Mouse (Mus musculus) stomach, embryonic 15.5 days (tissue): ENCODE data around the gene Csf1. TPM values are rescaled to one million over a fixed set of nuclear protein-coding genes. Genes with fewer than 3 reads are reported as not detected.
"Not testable (repeated sequence)": the region's sequence is repeated elsewhere in the genome, so short reads cannot be mapped to it uniquely, and the experiment has no call there.

Source experiments
- ATAC-seq: fragments of 200-750 bp; cut with Nextera tagmentation; 2 replicates; pipeline ENCODE4 v1.8.0; 2017; ENCODE audit warnings: low read depth, moderate number of reproducible peaks, moderate TSS enrichment; ENCODE audit not compliant: insufficient read depth, low FRiP score
- H3K27ac ChIP-seq: fragments of 300-500 bp; sonication (generic); 2 replicates; pipeline ENCODE4 v1.5.1; 2015; ENCODE audit warnings: mild to moderate bottlenecking, inconsistent platforms
- H3K27me3 ChIP-seq: fragments of 300-500 bp; sonication (generic); replicated peaks from 2 replicates; pipeline ENCODE4 v1.6.1; 2015; ENCODE audit warnings: inconsistent platforms
- H3K36me3 ChIP-seq: fragments of 300-500 bp; sonication (generic); 2 replicates; pipeline ENCODE4 v1.6.1; 2015; ENCODE audit warnings: inconsistent platforms
- H3K4me1 ChIP-seq: fragments of 300-500 bp; sonication (generic); 2 replicates; pipeline ENCODE4 v1.6.1; 2015; ENCODE audit warnings: inconsistent platforms
- H3K4me2 ChIP-seq: fragments of 300-500 bp; sonication (generic); 2 replicates; pipeline ENCODE4 v1.6.1; 2015; ENCODE audit warnings: mild to moderate bottlenecking, inconsistent platforms
- H3K4me3 ChIP-seq: fragments of 300-500 bp; sonication (generic); replicated peaks from 2 replicates; pipeline ENCODE4 v1.5.1; 2015; ENCODE audit warnings: inconsistent platforms
- H3K9ac ChIP-seq: fragments of 300-500 bp; sonication (generic); 2 replicates; pipeline ENCODE4 v1.6.1; 2015; ENCODE audit warnings: inconsistent platforms
- H3K9me3 ChIP-seq: fragments of 300-500 bp; sonication (generic); 2 replicates; pipeline ENCODE4 v1.6.1; 2016; ENCODE audit warnings: inconsistent platforms
- WGBS: fragments of 180-500 bp; shearing (Covaris S2); methylation state at CpG from one replicate; pipeline ENCODE4 v1.1.7; 2015; 5-methylcytosine and 5-hydroxymethylcytosine counted together
- polyA plus RNA-seq: library from polyadenylated mRNA; unstranded; fragments of >200 nt; fragmentation: Nextera tagmentation; extraction: Ambion mirVana; gene quantifications from 2 replicates; pipeline ENCODE4 v1.2.1, GENCODE M21; 2015

The Csf1 gene
- polyA plus RNA-seq, 1 experiment from 2014 or later: 14.7 TPM

DNA sequence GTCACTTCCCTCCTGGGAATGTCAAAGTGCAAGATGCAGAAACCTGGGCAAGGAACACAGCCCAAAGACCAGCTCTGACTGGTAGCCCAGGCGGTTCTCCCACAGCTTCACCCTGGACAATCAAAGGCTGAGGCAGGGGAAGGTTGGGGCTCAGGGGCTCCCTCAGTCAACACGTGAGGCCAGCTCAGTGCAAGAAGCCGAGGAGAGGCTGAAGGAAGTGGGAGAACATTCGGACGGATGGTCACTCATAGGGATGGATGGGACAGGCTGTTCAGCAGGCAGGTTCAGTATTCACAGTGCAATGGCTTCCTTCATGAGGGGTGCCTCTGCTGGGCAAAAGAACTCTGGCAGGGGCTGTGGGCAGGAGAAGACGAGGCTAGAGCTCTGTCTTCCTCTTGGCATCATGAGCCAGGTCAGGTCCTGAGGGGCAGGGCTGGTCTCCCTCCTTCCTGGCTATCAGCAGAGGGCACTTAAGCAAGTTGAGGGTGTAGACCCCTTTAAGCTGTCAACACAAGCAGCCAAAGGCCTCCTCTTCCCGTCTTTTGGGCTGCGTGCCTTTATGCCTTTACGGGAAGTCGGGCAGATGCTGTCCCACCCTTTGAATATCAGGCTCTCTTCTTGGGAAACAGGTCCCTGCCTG, 18.1 kb downstream of the Csf1 start:
- no peak for ATAC-seq
- Histone ChIP-seq H3K36me3 (0 out of 2 replicates have a peak, but pooled peaks cover 6% of the 10 kb centered on the region), H3K9me3 (no peaks in the 10 kb centered on the region), H3K4me1 (peaks cover 33% of the 10 kb centered on the region), H3K9ac (no peak overlapping the region), H3K27me3 (no peaks in the 10 kb centered on the region), H3K27ac (peak overlapping the region; percentile 82; the same call in 1 of the 2 replicates), H3K4me3 (no peak overlapping the region), H3K4me2 (no peak overlapping the region)
- WGBS: 78% methylated on average over 10 of the region's 10 CpGs

DNA sequence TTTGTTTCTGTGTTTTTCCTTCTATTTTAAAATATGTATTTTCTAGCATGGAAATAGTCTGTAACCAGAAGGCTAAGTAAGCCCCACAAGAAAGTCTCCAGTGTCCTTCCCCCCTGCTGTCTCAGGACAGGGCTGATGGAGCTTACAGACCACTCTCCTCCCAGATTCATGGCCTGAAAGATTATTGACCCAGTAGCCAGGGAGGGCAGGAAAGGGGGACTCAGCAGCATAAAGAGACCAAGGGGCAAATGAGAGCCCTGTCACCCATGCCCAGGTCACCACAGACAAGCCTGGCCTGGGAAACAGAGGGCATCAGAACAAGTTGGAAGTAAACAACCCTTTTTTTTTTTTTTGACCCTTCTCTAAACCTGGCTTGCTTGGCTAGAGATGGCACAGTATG, 18.9 kb downstream of the Csf1 start:
- Histone ChIP-seq H3K9me3 (no peaks in the 10 kb centered on the region), H3K4me2 (no peak overlapping the region), H3K27ac (peak overlapping the region; percentile 82), H3K4me3 (no peak overlapping the region), H3K4me1 (peaks cover 33% of the 10 kb centered on the region), H3K9ac (no peak overlapping the region), H3K27me3 (no peaks in the 10 kb centered on the region), H3K36me3 (0 out of 2 replicates have a peak, but pooled peaks cover 6% of the 10 kb centered on the region)
- no peak for ATAC-seq

DNA sequence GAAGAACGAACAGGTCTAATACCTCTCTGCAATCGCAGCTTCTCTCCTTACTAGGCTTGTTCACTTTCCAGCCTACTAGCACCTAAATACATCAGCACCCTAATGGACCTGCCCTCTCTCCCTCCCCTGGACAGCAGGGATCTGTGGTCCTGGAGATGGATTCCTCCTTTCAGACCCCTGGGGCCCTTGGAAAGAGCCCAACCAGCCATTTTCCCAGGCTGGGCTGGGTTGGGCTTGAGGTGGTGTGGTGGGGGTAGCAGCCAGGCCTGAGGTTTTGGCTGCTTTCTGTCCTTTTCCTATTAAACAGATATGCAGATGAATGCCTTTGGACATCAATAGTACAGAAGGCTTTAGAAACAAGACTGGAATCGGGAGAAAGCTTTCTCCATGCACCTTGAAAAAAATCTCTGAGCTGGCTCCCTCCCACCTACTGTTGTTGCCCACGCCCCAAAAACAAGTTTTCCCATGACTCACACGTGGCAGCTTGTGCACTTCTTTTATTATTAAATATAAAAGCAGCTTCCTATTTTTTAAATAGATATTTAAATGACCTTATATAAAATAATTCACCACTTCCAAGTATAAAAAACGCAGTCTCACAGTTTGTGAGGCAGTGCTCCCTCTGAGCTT, 19.6 kb downstream of the Csf1 start:
- H3K9me3 ChIP-seq: no peaks in the 10 kb centered on the region
- H3K4me3 ChIP-seq: no peak overlapping the region
- peak; percentile 88 for ATAC-seq
- H3K27me3 ChIP-seq: no peaks in the 10 kb centered on the region
- H3K4me2 ChIP-seq: no peak overlapping the region
- 8% methylated on average over 6 of the region's 6 CpGs for WGBS
- H3K36me3 ChIP-seq: 0 out of 2 replicates have a peak, but pooled peaks cover 6% of the 10 kb centered on the region
- peak overlapping the region; percentile 82 for H3K27ac ChIP-seq
- H3K9ac ChIP-seq: no peak overlapping the region
- H3K4me1 ChIP-seq: peaks cover 33% of the 10 kb centered on the region

DNA sequence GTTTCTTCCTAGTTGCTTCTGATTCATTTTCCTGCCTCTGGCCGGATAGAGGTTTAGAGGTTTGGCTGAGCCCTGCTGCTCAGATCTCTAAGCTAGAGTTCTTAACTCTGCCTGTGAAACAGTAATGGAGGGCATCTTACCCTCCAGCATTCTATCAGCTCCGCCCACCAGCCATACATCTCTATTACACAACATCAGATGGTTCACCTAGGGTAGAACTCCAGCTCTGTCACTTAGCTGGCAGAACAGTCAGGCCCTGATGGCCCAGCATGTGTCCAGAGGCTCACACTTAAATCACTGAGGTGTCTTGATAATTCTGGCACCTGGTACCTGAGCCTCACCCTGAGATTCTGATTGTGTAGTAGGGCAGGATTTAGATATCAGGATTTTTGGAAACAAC, 20.3 kb downstream of the Csf1 start:
- H3K9ac ChIP-seq: no peak overlapping the region
- 66% methylated on average over 2 of the region's 2 CpGs for WGBS
- H3K4me1 ChIP-seq: peaks cover 33% of the 10 kb centered on the region

DNA sequence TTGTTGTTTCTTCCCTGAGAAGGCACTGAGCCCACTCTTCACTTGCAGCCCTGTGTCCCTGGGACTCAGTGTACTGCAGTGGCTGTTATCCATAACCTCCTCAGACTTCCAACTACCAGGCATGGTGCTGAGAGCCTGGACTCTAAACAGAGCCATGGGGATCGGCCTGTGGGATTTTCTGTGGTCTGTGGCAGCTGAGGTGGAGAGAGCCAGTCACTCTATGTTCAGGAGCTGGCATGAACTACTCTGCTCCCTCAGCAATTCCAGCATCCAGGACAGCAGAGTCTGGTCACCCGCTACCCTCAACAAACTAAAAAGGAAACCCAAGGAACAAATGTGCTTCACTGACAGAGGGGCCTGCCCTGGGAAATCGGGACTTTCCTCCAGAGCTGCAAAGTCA, 20.8 kb downstream of the Csf1 start:
- H3K9ac ChIP-seq: no peak overlapping the region
- H3K4me3 ChIP-seq: no peak overlapping the region
- no peak for ATAC-seq
- H3K9me3 ChIP-seq: no peaks in the 10 kb centered on the region
- H3K27me3 ChIP-seq: no peaks in the 10 kb centered on the region
- H3K4me2 ChIP-seq: no peak overlapping the region
- H3K4me1 ChIP-seq: peaks cover 33% of the 10 kb centered on the region
- 0 out of 2 replicates have a peak, but pooled peaks cover 3% of the 10 kb centered on the region for H3K36me3 ChIP-seq
- 63% methylated on average over 3 of the region's 3 CpGs for WGBS
- peak overlapping the region; percentile 82; the same call in 1 of the 2 replicates for H3K27ac ChIP-seq

More for the DNA sequence above, 20.3 kb downstream of the Csf1 start:
- ATAC-seq: no peak
- no peak overlapping the region for H3K4me3 ChIP-seq
- H3K27ac ChIP-seq: peak overlapping the region; percentile 82; the same call in 1 of the 2 replicates
- H3K27me3 ChIP-seq: no peaks in the 10 kb centered on the region
- no peak overlapping the region for H3K4me2 ChIP-seq
- no peaks in the 10 kb centered on the region for H3K9me3 ChIP-seq
- H3K36me3 ChIP-seq: 0 out of 2 replicates have a peak, but pooled peaks cover 3% of the 10 kb centered on the region

DNA sequence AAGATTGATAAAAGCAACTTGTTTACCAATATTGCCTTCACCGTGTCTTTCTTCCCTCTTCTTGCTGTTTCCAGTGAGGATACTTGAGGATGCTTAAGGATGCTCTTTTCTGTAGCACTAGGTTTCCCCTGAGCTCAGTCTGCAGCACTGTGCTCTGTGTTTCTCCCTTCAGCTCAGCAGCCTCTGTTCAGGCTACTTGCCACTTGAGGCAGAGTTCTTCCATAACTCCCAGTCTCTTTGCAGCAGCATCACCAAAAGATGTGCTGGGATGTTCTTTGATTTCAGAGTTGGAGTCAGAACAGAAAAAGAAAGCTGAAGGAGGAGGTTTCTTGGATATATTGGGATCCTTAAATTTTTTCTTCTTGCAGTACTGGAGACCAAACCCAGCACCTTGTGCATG, 21.6 kb downstream of the Csf1 start:
- H3K4me2 ChIP-seq: no peak overlapping the region
- H3K4me3 ChIP-seq: no peak overlapping the region
- H3K9me3 ChIP-seq: no peaks in the 10 kb centered on the region
- WGBS: 59% methylated on average over 1 of the region's 1 CpGs
- no peak overlapping the region for H3K9ac ChIP-seq
- peaks cover 33% of the 10 kb centered on the region for H3K4me1 ChIP-seq
- no peaks in the 10 kb centered on the region for H3K27me3 ChIP-seq
- 0 out of 2 replicates have a peak, but pooled peaks cover 3% of the 10 kb centered on the region for H3K36me3 ChIP-seq
- H3K27ac ChIP-seq: no peak overlapping the region
- no peak for ATAC-seq

DNA sequence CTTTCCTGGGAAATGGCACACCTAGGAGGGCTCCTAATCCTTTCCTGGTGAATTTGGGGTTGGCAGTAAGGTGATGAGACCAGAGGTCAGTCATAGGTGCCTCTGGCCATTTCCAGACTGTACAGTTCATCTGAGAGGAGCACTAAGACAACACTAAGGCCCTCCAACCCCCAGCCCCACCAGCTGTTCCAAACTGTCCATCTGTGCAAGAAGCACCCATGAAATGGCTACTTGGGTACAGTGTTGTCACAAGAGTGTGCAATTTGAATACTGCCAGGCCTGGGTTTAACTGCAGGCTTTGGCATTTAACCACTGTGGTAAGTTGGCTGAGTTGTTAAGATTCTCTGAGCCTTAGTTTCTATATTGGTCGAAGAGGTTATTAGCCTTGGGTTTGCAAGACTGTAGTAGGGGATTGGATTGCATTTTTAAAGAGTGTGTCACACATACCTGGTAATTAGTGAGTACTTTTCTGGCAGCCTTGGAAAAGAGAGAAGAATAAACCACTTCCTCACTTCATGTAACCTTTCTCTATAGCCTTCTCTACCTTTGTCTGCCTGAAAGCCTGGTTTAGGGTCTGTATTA, 22.6 kb downstream of the Csf1 start:
- ATAC-seq: no peak
- Histone ChIP-seq H3K36me3 (0 out of 2 replicates have a peak, but pooled peaks cover 2% of the 10 kb centered on the region), H3K27ac (no peak overlapping the region), H3K9ac (no peak overlapping the region), H3K4me1 (peaks cover 32% of the 10 kb centered on the region), H3K27me3 (no peaks in the 10 kb centered on the region), H3K4me2 (no peak overlapping the region), H3K9me3 (no peaks in the 10 kb centered on the region), H3K4me3 (no peak overlapping the region)
- WGBS: 74% methylated on average over 1 of the region's 1 CpGs

DNA sequence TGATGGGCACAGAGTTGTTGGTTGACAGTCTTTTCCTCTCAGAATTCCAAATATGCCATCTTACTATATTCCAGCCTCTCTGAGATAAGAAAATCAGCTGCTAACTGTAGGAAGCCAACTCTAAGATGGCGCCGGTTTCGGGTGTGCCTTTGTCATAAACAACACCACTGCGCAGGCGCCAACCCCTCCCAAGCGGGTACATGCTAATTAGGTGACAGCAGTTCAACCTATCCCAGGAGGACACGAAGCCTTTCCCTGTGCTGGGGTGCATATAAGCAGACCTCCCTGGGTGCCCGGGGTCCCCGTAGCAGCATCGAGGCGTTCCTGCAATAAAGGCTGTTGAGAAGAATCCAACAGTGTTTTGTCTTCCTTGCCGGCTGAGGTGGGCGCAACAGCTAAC, 24.6 kb downstream of the Csf1 start:
- not testable (repeated sequence) for H3K27me3 ChIP-seq, H3K4me2 ChIP-seq, H3K27ac ChIP-seq, H3K9me3 ChIP-seq, H3K36me3 ChIP-seq, H3K4me3 ChIP-seq, H3K9ac ChIP-seq, ATAC-seq
- WGBS: 91% methylated on average over 13 of the region's 13 CpGs
- H3K4me1 ChIP-seq: peaks cover 14% of the 10 kb centered on the region

DNA sequence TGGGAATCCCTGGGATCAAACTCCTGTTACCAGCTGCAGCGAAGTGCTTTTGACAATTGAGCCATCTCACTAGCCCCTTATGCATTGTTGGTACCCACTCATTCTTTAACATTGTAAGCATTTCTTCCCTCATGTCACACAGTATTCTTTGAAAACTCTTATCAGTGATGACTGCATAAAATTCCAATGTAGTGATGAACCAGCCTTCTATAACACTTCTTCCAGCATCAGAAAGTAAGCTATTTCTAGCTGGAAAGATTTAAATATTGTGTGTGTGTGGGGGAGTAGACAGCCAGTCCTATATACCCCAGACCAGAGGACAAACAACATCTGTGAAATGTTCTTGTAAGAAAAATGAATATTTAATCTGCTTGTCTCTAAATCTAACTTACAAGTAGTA, 26.9 kb downstream of the Csf1 start:
- WGBS: 82% methylated on average over 1 of the region's 1 CpGs
- Histone ChIP-seq H3K9me3 (no peaks in the 10 kb centered on the region), H3K4me2 (no peak overlapping the region), H3K4me1 (peaks cover 2% of the 10 kb centered on the region; the same call in 1 of the 2 replicates), H3K9ac (no peak overlapping the region), H3K27me3 (no peaks in the 10 kb centered on the region), H3K4me3 (no peak overlapping the region), H3K27ac (no peak overlapping the region), H3K36me3 (no peaks in the 10 kb centered on the region)
- ATAC-seq: no peak

DNA sequence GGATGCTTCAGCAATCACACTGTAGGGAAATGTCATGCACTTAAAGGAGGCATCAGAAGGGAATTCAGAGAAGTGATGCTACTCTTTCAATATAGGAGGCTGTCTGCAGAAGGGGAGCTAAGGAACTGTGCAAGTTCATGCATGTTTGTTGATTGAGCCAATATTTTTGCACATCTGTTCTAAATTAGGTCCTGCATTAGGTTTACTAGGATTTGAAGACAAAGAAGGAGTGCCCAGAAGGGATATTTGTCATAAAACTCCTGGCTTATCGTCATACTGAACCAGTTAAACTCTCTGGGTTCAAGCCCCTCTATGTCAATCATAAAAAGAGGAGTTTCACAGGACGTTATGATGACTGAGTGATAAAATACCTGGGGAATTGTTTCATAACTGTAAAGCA, 30.0 kb downstream of the Csf1 start:
- Histone ChIP-seq H3K4me1 (peaks cover 2% of the 10 kb centered on the region; the same call in 1 of the 2 replicates), H3K27me3 (no peaks in the 10 kb centered on the region), H3K36me3 (no peaks in the 10 kb centered on the region), H3K4me2 (no peak overlapping the region), H3K9ac (no peak overlapping the region), H3K9me3 (no peaks in the 10 kb centered on the region), H3K4me3 (no peak overlapping the region), H3K27ac (no peak overlapping the region)
- ATAC-seq: no peak
- WGBS: 74% methylated on average over 2 of the region's 2 CpGs

DNA sequence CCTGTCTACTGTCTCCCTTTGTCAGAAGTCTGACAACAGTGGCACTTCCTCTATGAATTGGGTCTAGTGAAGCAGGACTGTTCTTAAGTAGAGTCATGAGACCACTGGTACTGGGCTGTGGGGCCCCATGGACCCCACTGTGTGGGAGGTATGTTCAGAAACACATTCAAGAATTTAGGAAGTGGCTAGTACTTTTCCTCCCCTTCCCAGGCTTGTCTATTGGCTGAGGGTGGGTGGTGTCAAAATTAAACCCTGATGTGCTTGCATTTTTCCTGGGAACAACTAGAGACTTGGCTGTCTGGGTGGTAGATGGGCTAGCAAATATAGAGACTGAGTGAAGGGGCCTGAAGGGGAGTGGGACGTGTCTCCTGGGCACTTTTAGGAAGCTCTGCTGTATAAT, 31.8 kb downstream of the Csf1 start:
- H3K4me1 ChIP-seq: peaks cover 2% of the 10 kb centered on the region; the same call in 1 of the 2 replicates
- ATAC-seq: no peak
- 50% methylated on average over 1 of the region's 1 CpGs for WGBS

DNA sequence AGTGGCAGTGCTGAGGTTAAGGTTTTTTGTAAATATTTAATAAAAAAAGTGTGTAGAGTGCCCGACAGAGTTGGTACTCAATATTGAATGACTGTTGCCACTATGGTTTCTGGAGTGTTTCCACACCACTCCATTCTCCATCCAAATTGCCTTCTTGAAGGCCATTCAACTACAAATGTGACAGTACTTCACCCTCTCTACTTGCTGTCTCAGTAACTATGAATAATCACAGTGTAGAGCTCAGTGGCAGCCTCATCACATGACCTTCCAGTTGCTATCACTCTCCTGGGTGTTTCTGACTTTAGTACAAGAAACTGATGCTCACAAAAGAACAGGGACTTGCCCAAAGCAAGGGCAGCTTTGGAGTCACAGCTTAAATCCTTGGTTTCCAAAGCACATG, 44.3 kb downstream of the Csf1 start:
- 0 out of 2 replicates have a peak, but pooled peaks cover 3% of the 10 kb centered on the region for H3K4me1 ChIP-seq
- H3K9ac ChIP-seq: no peak overlapping the region
- H3K36me3 ChIP-seq: no peaks in the 10 kb centered on the region
- no peak overlapping the region for H3K4me3 ChIP-seq
- no peaks in the 10 kb centered on the region for H3K9me3 ChIP-seq
- WGBS: 40% methylated on average over 1 of the region's 1 CpGs
- H3K4me2 ChIP-seq: no peak overlapping the region
- ATAC-seq: no peak
- H3K27me3 ChIP-seq: no peaks in the 10 kb centered on the region
- H3K27ac ChIP-seq: no peak overlapping the region

More for the DNA sequence above, 31.8 kb downstream of the Csf1 start:
- H3K36me3 ChIP-seq: no peaks in the 10 kb centered on the region
- no peak overlapping the region for H3K9ac ChIP-seq
- no peak overlapping the region for H3K27ac ChIP-seq
- H3K27me3 ChIP-seq: no peaks in the 10 kb centered on the region
- H3K9me3 ChIP-seq: no peaks in the 10 kb centered on the region
- no peak overlapping the region for H3K4me3 ChIP-seq
- no peak overlapping the region for H3K4me2 ChIP-seq
